Mouse (Mus musculus) intestine, embryonic 15.5 days (tissue): ENCODE data around the gene Slc30a5. TPM values are rescaled to one million over a fixed set of nuclear protein-coding genes. Genes with fewer than 3 reads are reported as not detected.
A peak's percentile ranks its signal among the peaks of the same experiment; 100 is the strongest.
"Not testable (repeated sequence)": the region's sequence is repeated elsewhere in the genome, so short reads cannot be mapped to it uniquely, and the experiment has no call there.

Source experiments
- ATAC-seq: fragments of 200-750 bp; cut with Nextera tagmentation; 2 replicates; pipeline ENCODE4 v1.8.0; 2017; ENCODE audit warnings: moderate TSS enrichment, moderate library complexity
- H3K27ac ChIP-seq: fragments of 300-500 bp; sonication (generic); 2 replicates; pipeline ENCODE4 v1.5.1; 2015; ENCODE audit warnings: mild to moderate bottlenecking, inconsistent platforms
- H3K27me3 ChIP-seq: fragments of 300-500 bp; sonication (generic); replicated peaks from 2 replicates; pipeline ENCODE4 v1.6.1; 2015; ENCODE audit warnings: inconsistent platforms
- H3K36me3 ChIP-seq: fragments of 300-500 bp; sonication (generic); 2 replicates; pipeline ENCODE4 v1.6.1; 2015; ENCODE audit warnings: inconsistent platforms
- H3K4me1 ChIP-seq: fragments of 300-500 bp; sonication (generic); replicated peaks from 2 replicates; pipeline ENCODE4 v1.6.1; 2015; ENCODE audit warnings: inconsistent platforms
- H3K4me2 ChIP-seq: fragments of 300-500 bp; sonication (generic); replicated peaks from 2 replicates; pipeline ENCODE4 v1.6.1; 2015; ENCODE audit warnings: mild to moderate bottlenecking, inconsistent platforms
- H3K4me3 ChIP-seq: fragments of 300-500 bp; sonication (generic); replicated peaks from 2 replicates; pipeline ENCODE4 v1.5.1; 2015; ENCODE audit warnings: inconsistent platforms
- H3K9ac ChIP-seq: fragments of 300-500 bp; sonication (generic); 2 replicates; pipeline ENCODE4 v1.6.1; 2015; ENCODE audit warnings: inconsistent platforms
- H3K9me3 ChIP-seq: fragments of 300-500 bp; sonication (generic); 2 replicates; pipeline ENCODE4 v1.6.1; 2016; ENCODE audit warnings: inconsistent platforms
- WGBS: fragments of 180-500 bp; shearing (Covaris S2); methylation state at CpG from one replicate; pipeline ENCODE4 v1.1.7; 2015; 5-methylcytosine and 5-hydroxymethylcytosine counted together
- polyA plus RNA-seq: library from polyadenylated mRNA; unstranded; fragments of >200 nt; fragmentation: Nextera tagmentation; extraction: Ambion mirVana; gene quantifications from 2 replicates; pipeline ENCODE4 v1.2.1, GENCODE M21; 2015

The Slc30a5 gene
- polyA plus RNA-seq, 1 experiment from 2014 or later = 68.7 TPM

DNA sequence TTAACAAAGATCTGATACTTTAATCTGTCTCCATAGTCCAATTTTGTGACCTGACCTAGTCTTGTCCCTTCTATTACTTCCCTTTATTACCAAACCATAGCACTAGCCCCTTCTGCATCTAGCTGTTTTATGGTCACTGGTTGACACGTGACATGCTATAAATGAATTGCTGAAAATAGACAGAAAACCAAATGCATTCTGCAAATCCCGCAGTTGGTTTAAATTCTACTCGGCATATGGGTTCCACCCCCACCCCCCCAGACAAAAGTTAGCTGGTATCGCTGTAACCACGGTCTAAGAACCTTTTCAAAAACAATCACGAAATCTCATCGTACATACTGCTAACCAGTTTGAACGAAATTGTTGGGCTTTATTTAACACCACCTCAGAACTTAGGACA, 1.0 kb downstream of the Slc30a5 start:
- Histone ChIP-seq H3K4me2 (peak overlapping the region; percentile 66), H3K27me3 (no peaks in the 10 kb centered on the region), H3K27ac (0 out of 2 replicates have a peak overlapping the region, but pooled peaks have one; percentile 93), H3K4me3 (peak overlapping the region; percentile 90), H3K36me3 (no peaks in the 10 kb centered on the region), H3K9ac (peak overlapping the region; percentile 94), H3K9me3 (no peaks in the 10 kb centered on the region), H3K4me1 (peaks cover 8% of the 10 kb centered on the region)
- no peak for ATAC-seq
- WGBS = 3% methylated on average over 8 of the region's 8 CpGs

GRCm38 (mm10) chr13:100831123-100831522, 2.1 kb downstream of the Slc30a5 start:
- 85% methylated on average over 6 of the region's 6 CpGs for WGBS
- no peak overlapping the region for H3K27ac ChIP-seq
- no peak for ATAC-seq
- no peaks in the 10 kb centered on the region for H3K27me3 ChIP-seq
- 0 out of 2 replicates have a peak overlapping the region, but pooled peaks have one; percentile 7 for H3K4me3 ChIP-seq
- peaks cover 8% of the 10 kb centered on the region for H3K4me1 ChIP-seq
- no peaks in the 10 kb centered on the region for H3K36me3 ChIP-seq
- H3K9ac ChIP-seq = no peak overlapping the region
- peak overlapping the region; percentile 66 for H3K4me2 ChIP-seq
- no peaks in the 10 kb centered on the region for H3K9me3 ChIP-seq

- Histone ChIP-seq H3K4me1 (no peaks in the 10 kb centered on the region), H3K27ac (no peak overlapping the region), H3K4me3 (no peak overlapping the region), H3K9me3 (no peaks in the 10 kb centered on the region), H3K27me3 (no peaks in the 10 kb centered on the region), H3K9ac (no peak overlapping the region), H3K4me2 (no peak overlapping the region), H3K36me3 (peaks cover 19% of the 10 kb centered on the region; the same call in 1 of the 2 replicates)
- ATAC-seq = no peak
- 93% methylated on average over 9 of the region's 9 CpGs for WGBS
Observed at GRCm38 (mm10) chr13:100825627-100826410, 7.4 kb downstream of the Slc30a5 start.

- no peak overlapping the region for H3K4me2 ChIP-seq
- H3K36me3 ChIP-seq = peaks cover 19% of the 10 kb centered on the region; the same call in 1 of the 2 replicates
- no peaks in the 10 kb centered on the region for H3K4me1 ChIP-seq
- WGBS = 88% methylated on average over 3 of the region's 3 CpGs
- H3K9ac ChIP-seq = no peak overlapping the region
- no peak overlapping the region for H3K4me3 ChIP-seq
- no peak for ATAC-seq
- H3K9me3 ChIP-seq = no peaks in the 10 kb centered on the region
- H3K27ac ChIP-seq = no peak overlapping the region
- no peaks in the 10 kb centered on the region for H3K27me3 ChIP-seq
Observed at GRCm38 (mm10) chr13:100824916-100825315, 8.3 kb downstream of the Slc30a5 start.

DNA sequence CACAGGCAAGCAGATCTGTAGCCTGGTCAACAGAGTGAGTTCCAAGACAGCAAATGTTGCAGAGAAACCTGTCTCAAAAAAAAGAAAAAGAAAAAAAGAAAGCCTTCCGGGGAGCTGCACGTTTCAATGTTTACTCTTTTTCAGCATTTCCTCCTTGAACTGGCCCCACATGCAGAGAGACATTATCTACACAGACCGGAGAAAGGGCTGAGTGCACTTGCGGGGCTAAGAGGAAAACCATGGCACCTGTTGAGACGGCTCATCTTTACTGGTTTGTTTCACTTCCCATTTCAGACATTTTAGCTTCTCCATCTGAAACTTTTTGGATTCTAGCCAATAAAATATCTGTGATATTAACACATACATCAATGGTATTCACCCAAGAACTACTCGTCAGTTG, 8.9 kb downstream of the Slc30a5 start:
- H3K9ac ChIP-seq = no peak overlapping the region
- H3K9me3 ChIP-seq = no peaks in the 10 kb centered on the region
- no peak for ATAC-seq
- peaks cover 21% of the 10 kb centered on the region; the same call in 1 of the 2 replicates for H3K36me3 ChIP-seq
- no peaks in the 10 kb centered on the region for H3K4me1 ChIP-seq
- WGBS = 49% methylated on average over 6 of the region's 6 CpGs
- H3K27ac ChIP-seq = no peak overlapping the region
- no peak overlapping the region for H3K4me3 ChIP-seq
- no peak overlapping the region for H3K4me2 ChIP-seq
- no peaks in the 10 kb centered on the region for H3K27me3 ChIP-seq

DNA sequence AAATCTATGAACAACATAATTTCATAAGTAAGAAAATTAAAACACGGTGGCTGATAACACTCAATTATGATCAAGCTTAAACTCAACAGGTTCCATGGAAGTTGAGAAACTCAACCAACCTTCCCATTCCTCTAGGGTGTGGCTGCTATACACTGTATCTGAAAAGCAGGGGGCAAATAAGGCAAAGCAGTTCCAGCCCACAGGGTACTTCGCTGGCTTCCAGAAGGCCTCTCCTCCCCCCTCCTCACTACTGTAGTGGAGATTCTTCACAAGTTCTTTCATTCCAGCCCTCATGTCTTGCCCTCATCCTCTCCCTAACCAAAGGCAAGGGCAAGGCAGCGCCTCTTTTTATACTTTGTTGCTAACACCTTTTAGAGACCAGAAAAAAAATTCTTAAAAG, 9.4 kb downstream of the Slc30a5 start:
- Histone ChIP-seq H3K27me3 (no peaks in the 10 kb centered on the region), H3K9ac (no peak overlapping the region), H3K9me3 (no peaks in the 10 kb centered on the region), H3K4me2 (no peak overlapping the region), H3K4me3 (no peak overlapping the region), H3K36me3 (peaks cover 24% of the 10 kb centered on the region), H3K27ac (no peak overlapping the region), H3K4me1 (no peaks in the 10 kb centered on the region)
- 93% methylated on average over 3 of the region's 3 CpGs for WGBS
- ATAC-seq = no peak

DNA sequence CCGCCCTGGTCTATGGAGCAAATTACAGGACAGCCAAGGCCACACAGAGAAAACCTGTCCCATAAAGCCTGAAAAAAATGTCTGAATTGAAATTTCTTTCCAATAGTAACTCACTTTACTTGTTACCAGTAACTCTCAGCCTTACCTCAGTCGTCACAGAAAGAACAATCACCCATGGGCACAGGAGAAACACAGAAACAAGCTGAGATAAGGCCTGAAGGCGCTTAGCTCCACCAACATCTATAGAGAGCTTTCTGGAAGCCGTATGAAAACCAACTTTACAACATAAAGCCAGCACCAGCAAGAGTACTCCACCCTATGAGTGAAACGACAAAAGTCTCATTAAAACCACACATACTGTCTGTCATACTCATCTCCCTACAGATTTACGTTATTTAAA, 18.8 kb downstream of the Slc30a5 start:
- H3K36me3 ChIP-seq = peaks cover 23% of the 10 kb centered on the region
- H3K27ac ChIP-seq = no peak overlapping the region
- H3K9ac ChIP-seq = no peak overlapping the region
- no peaks in the 10 kb centered on the region for H3K9me3 ChIP-seq
- H3K4me1 ChIP-seq = no peaks in the 10 kb centered on the region
- no peak for ATAC-seq
- no peak overlapping the region for H3K4me2 ChIP-seq
- 92% methylated on average over 6 of the region's 6 CpGs for WGBS
- H3K4me3 ChIP-seq = no peak overlapping the region
- no peaks in the 10 kb centered on the region for H3K27me3 ChIP-seq

DNA sequence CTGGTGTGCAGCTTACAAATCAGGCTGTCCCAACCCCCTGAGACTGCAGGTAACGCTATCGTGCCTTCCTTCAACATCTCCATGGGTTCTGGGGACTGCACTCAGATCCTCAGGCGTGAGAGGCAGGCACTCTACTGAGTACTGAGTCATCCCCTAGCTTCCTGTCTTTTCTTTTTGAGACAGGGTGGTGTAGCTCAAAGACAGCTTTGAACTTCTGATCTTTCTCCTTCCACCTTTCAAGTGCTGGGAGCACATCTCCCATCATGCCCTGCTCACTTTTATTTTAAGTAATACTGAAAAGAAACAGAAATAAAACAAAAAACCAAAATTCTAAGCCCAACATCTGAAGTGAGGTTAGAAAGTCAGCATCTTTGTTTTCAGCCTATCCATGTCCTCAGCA, 27.5 kb downstream of the Slc30a5 start:
- Histone ChIP-seq H3K27ac (no peak overlapping the region), H3K4me2 (no peak overlapping the region), H3K4me1 (no peaks in the 10 kb centered on the region), H3K27me3 (no peaks in the 10 kb centered on the region), H3K9me3 (no peaks in the 10 kb centered on the region), H3K9ac (no peak overlapping the region), H3K36me3 (peaks cover 49% of the 10 kb centered on the region), H3K4me3 (no peak overlapping the region)
- 93% methylated on average over 3 of the region's 3 CpGs for WGBS
- no peak for ATAC-seq

- Histone ChIP-seq H3K4me1 (no peaks in the 10 kb centered on the region), H3K36me3 (peaks cover 3% of the 10 kb centered on the region; the same call in 1 of the 2 replicates), H3K4me3 (no peak overlapping the region), H3K4me2 (no peak overlapping the region), H3K27me3 (no peaks in the 10 kb centered on the region), H3K9me3 (no peaks in the 10 kb centered on the region), H3K27ac (no peak overlapping the region), H3K9ac (no peak overlapping the region)
- WGBS = 86% methylated on average over 6 of the region's 6 CpGs
- no peak for ATAC-seq
Observed at GRCm38 (mm10) chr13:100797171-100797570, 36.1 kb downstream of the Slc30a5 start.

GRCm38 (mm10) chr13:100789083-100789482, 44.1 kb downstream of the Slc30a5 start:
- Histone ChIP-seq H3K27ac (no peak overlapping the region), H3K4me2 (no peak overlapping the region), H3K9me3 (no peaks in the 10 kb centered on the region), H3K27me3 (no peaks in the 10 kb centered on the region), H3K4me1 (peaks cover 10% of the 10 kb centered on the region), H3K9ac (no peak overlapping the region), H3K4me3 (no peak overlapping the region), H3K36me3 (no peaks in the 10 kb centered on the region)
- WGBS = 83% methylated on average over 3 of the region's 3 CpGs
- ATAC-seq = no peak

DNA sequence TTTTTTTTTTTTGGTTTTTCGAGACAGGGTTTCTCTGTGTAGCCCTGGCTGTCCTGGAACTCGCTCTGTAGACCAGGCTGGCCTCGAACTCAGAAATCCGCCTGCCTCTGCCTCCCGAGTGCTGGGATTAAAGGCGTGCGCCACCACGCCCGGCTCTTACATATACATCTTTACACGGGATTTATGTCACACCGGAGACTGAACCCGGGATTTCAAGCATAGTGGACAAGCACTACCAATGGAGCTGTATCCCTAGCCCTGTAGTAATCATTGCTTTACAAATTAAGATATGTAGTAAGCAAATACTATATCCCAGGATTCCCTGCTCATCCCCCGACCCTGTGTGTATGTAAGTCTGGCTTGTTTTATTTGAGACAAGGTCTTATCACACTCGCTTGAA, 45.2 kb downstream of the Slc30a5 start:
- not testable (repeated sequence) for H3K9me3 ChIP-seq, ATAC-seq, H3K4me3 ChIP-seq, H3K9ac ChIP-seq, H3K27me3 ChIP-seq, H3K4me2 ChIP-seq, H3K27ac ChIP-seq, H3K36me3 ChIP-seq
- 94% methylated on average over 12 of the region's 14 CpGs for WGBS
- peaks cover 15% of the 10 kb centered on the region for H3K4me1 ChIP-seq

GRCm38 (mm10) chr13:100787316-100788010, 45.8 kb downstream of the Slc30a5 start:
- ATAC-seq = 0 out of 2 replicates have a peak, but pooled peaks have one; percentile 37
- Histone ChIP-seq H3K9me3 (no peaks in the 10 kb centered on the region), H3K4me1 (peaks cover 15% of the 10 kb centered on the region), H3K27me3 (no peaks in the 10 kb centered on the region), H3K4me3 (no peak overlapping the region), H3K36me3 (peaks cover 7% of the 10 kb centered on the region; the same call in 1 of the 2 replicates), H3K27ac (no peak overlapping the region), H3K4me2 (no peak overlapping the region), H3K9ac (no peak overlapping the region)
- 63% methylated on average over 6 of the region's 6 CpGs for WGBS
